ENCODE assay signal across 8 mouse cellular contexts in genomic region chr3:121815549-121816235, GRCm38 (mm10). TPM values are rescaled to one million over a fixed set of nuclear protein-coding genes. Genes with fewer than 3 reads are reported as not detected.
DNase-seq lines count a peak whose midpoint lies in the region; ATAC-seq and TF ChIP-seq lines count a peak whose summit lies in the region.

No protein-coding gene starts in this region.

- no peaks in the 10 kb centered on the region; the same call in 1 of the 2 replicates for H3K4me1 ChIP-seq in cerebellum, adult 2 months (ENCODE audit: control insufficient read depth, insufficient read depth, low read length)
- H3K4me1 ChIP-seq in thymus, adult 2 months (replicated peaks; ENCODE audit: control insufficient read depth, insufficient read depth, low read length), result no peaks in the 10 kb centered on the region
- peaks cover 23% of the 10 kb centered on the region for H3K4me1 ChIP-seq in limb, embryonic 12.5 days (replicated peaks)

- H3K9ac ChIP-seq in limb, embryonic 12.5 days (replicated peaks), result peak overlapping the region; percentile 91

- no peak for TF ChIP-seq POLR2A in cerebellum, adult 2 months (IDR thresholded peaks at IDR 0.05; ENCODE audit: borderline replicate concordance, insufficient read depth, low read length)
- no peak for TF ChIP-seq POLR2A in thymus, adult 2 months (IDR thresholded peaks at IDR 0.05; ENCODE audit: control insufficient read depth, extremely low read depth, insufficient read depth, low read length, poor library complexity)

- no peaks in the 10 kb centered on the region for H3K36me3 ChIP-seq in thymus, adult 2 months (ENCODE audit: control insufficient read depth, insufficient read depth, low read length)
- H3K36me3 ChIP-seq in limb, embryonic 12.5 days, result no peaks in the 10 kb centered on the region

- H3K4me2 ChIP-seq in limb, embryonic 12.5 days, result peak overlapping the region; percentile 69

- ATAC-seq in limb, embryonic 12.5 days (ENCODE audit: insufficient number of reproducible peaks, insufficient read depth, low FRiP score, low TSS enrichment, low read depth), result no peak

- TF ChIP-seq CTCF in cerebellum, adult 2 months (IDR thresholded peaks at IDR 0.05; ENCODE audit: borderline replicate concordance, insufficient read depth, low read depth, low read length), result no peak
- no peak for TF ChIP-seq CTCF in thymus, adult 2 months (IDR thresholded peaks at IDR 0.05; ENCODE audit: borderline replicate concordance, control insufficient read depth, extremely low read depth, insufficient read depth, low read length, poor library complexity)

- WGBS in cerebellum, adult 2 months, result 7% methylated on average over 16 of the region's 16 CpGs
- WGBS in thymus, adult 2 months, result 40% methylated on average over 16 of the region's 16 CpGs
- WGBS in limb, embryonic 12.5 days, result 21% methylated on average over 16 of the region's 16 CpGs

- no peaks in the 10 kb centered on the region for H3K27me3 ChIP-seq in cerebellum, adult 2 months (ENCODE audit: control insufficient read depth, insufficient read depth, low read length)
- H3K27me3 ChIP-seq in thymus, adult 2 months (ENCODE audit: control insufficient read depth, insufficient read depth, low read length), result no peaks in the 10 kb centered on the region
- no peaks in the 10 kb centered on the region for H3K27me3 ChIP-seq in limb, embryonic 12.5 days

- no peaks in the 10 kb centered on the region for H3K9me3 ChIP-seq in limb, embryonic 12.5 days

- H3K27ac ChIP-seq in cerebellum, adult 2 months (ENCODE audit: insufficient read depth, low read length), result peak overlapping the region; percentile 87
- H3K27ac ChIP-seq in thymus, adult 2 months (ENCODE audit: control insufficient read depth, insufficient read depth, low read length), result no peak overlapping the region
- H3K27ac ChIP-seq in limb, embryonic 12.5 days, result peak overlapping the region; percentile 98

- no peak for DNase-seq in cerebellum, adult 2 months
- DNase-seq in cerebellum, postnatal 36 days, result no peak
- no peak for DNase-seq in thymus, adult 2 months
- no peak for DNase-seq in thymus, postnatal 4 days
- DNase-seq in retina, postnatal 1 day, result peak; percentile 28
- DNase-seq in left cerebral cortex, adult 8-10 months (ENCODE audit: low spot score in 2 of 2), result no peak
- no peak for DNase-seq in spleen, postnatal 10 days (ENCODE audit: low spot score in 2 of 2)

- H3K4me3 ChIP-seq in cerebellum, adult 2 months (replicated peaks; ENCODE audit: insufficient read depth, low read depth, low read length), result peak overlapping the region; percentile 81
- H3K4me3 ChIP-seq in thymus, adult 2 months (ENCODE audit: control insufficient read depth, insufficient read depth, low read length), result peak overlapping the region; percentile 89
- H3K4me3 ChIP-seq in limb, embryonic 12.5 days (replicated peaks), result peak overlapping the region; percentile 86

RNA-seq across cellular contexts. Expression of gene Abcd3, which starts 0.6 kb away (rescaled TPM):
- polyA plus RNA-seq in cerebellum, adult 2 months (2012; rRNA removed), result 31.7 and 31.9 TPM in 2 replicates
- 5.1 and 5.4 TPM in 2 replicates for polyA plus RNA-seq in thymus, adult 2 months (2012; rRNA removed)
- 55.3 and 58.1 TPM in 2 replicates for polyA plus RNA-seq in limb, embryonic 12.5 days (2016; fragmentation: Nextera tagmentation; extraction: Ambion mirVana)
- 10 to 100 TPM; 47.5 to 52.6 (median 50.6) TPM for total RNA-seq in left cerebral cortex, adult 8-10 months (2022)
